Mouse (Mus musculus) liver, embryonic 11.5 days (tissue): ENCODE measurements around the gene Rnf213. TPM values are rescaled to one million over a fixed set of nuclear protein-coding genes. Genes with fewer than 3 reads are reported as not detected.

Experiments
- ATAC-seq: fragments of 200-750 bp; cut with Nextera tagmentation; replicated peaks from 2 replicates; pipeline ENCODE4 v1.8.0; 2017; ENCODE audit warnings: moderate number of reproducible peaks, mild to moderate bottlenecking, moderate TSS enrichment, moderate library complexity; ENCODE audit not compliant: low FRiP score
- DNase-seq: peaks from one replicate; pipeline ENCODE4 v3.0.0-alpha.2; 2017; ENCODE audit warnings: low spot score
- H3K27ac ChIP-seq: fragments of 300-500 bp; sonication (generic); 2 replicates; pipeline ENCODE4 v1.5.1; 2014; ENCODE audit warnings: mild to moderate bottlenecking, low read depth, low read length, control low read depth
- H3K27me3 ChIP-seq: fragments of 300-500 bp; sonication (generic); replicated peaks from 2 replicates; pipeline ENCODE4 v1.6.1; 2014; ENCODE audit warnings: low read length, mixed read lengths; ENCODE audit not compliant: control insufficient read depth, insufficient read depth
- H3K36me3 ChIP-seq: fragments of 300-500 bp; sonication (generic); 2 replicates; pipeline ENCODE4 v1.6.1; 2014; ENCODE audit warnings: mild to moderate bottlenecking, low read length, moderate library complexity, mixed read lengths; ENCODE audit not compliant: control insufficient read depth, insufficient read depth
- H3K4me1 ChIP-seq: fragments of 300-500 bp; sonication (generic); replicated peaks from 2 replicates; pipeline ENCODE4 v1.6.1; 2014; ENCODE audit warnings: low read length, mixed read lengths; ENCODE audit not compliant: control insufficient read depth, insufficient read depth
- H3K4me2 ChIP-seq: fragments of 300-500 bp; sonication (generic); 2 replicates; pipeline ENCODE4 v1.6.1; 2014; ENCODE audit warnings: mild to moderate bottlenecking, control low read depth, moderate library complexity
- H3K4me3 ChIP-seq: fragments of 300-500 bp; sonication (generic); 2 replicates; pipeline ENCODE4 v1.5.1; 2014; ENCODE audit warnings: low read depth, low read length, control low read depth
- H3K9ac ChIP-seq: fragments of 300-500 bp; sonication (generic); 2 replicates; pipeline ENCODE4 v1.6.1; 2014; ENCODE audit warnings: low read depth, low read length, control low read depth
- H3K9me3 ChIP-seq: fragments of 300-500 bp; sonication (generic); 2 replicates; pipeline ENCODE4 v1.6.1; 2016; ENCODE audit warnings: low read length, inconsistent platforms, mixed read lengths; ENCODE audit not compliant: control insufficient read depth
- WGBS: fragments of 180-500 bp; shearing (Covaris S2); extraction: QIAGEN DNeasy Blood & Tissue Kit; methylation state at CpG from one replicate; pipeline ENCODE4 v1.1.7; 2014; 5-methylcytosine and 5-hydroxymethylcytosine counted together
- polyA plus RNA-seq: library from polyadenylated mRNA; unstranded; fragments of >200 nt; fragmentation: Nextera tagmentation; extraction: Ambion mirVana; gene quantifications from 2 replicates; pipeline ENCODE4 v1.2.1, GENCODE M21; 2014

The Rnf213 gene
- 7.6 and 8.0 TPM in 2 replicates for polyA plus RNA-seq

DNA sequence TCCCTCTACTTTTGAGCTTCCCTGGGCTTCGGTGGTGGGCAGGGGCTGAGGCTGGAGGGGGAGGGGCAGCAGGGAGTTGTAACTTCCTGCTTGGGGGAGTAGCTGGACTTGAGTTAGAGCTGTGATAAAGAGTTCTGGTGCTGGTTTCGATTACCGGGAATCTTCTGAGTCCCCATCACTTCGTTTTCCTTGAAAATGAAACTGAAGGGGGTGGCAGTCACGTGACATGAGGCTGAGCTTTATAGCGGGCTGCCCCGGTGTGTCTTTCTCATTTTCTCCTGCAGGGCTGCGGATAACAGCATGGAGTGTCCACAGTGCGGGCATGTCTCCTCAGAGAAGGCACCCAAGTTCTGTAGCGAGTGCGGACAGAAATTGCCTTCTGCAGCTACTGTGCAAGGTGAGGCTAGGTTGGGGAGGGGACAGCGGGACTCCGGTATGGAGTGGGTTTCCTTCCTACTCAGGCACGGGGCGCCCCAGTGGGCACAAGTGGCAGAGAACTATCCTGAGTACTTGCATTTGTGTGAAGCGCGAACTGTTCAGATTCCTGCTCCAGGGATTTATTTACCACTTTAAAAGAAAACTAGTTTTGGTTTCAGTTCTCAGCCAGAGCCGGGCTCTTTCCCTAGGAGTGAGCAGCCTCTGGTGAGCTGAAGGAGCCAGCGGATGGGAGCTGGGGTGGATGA lies at the start of gene Rnf213:
TSS of gene Rnf213 (plus strand) at position 301 of the 683 bp plus-strand sequence.
- H3K27ac ChIP-seq = peak within 1 kb of the TSS; percentile 73
- DNase-seq (peak; percentile 75), ATAC-seq (peak; percentile 60; the same call in 1 of the 2 replicates)
- 2% methylated on average over 19 of the region's 19 CpGs for WGBS
- peak within 1 kb of the TSS; percentile 75 for H3K4me3 ChIP-seq
- no peaks in the 10 kb centered on the region for H3K9me3 ChIP-seq
- H3K36me3 ChIP-seq = no peaks in the 10 kb centered on the region; the same call in 1 of the 2 replicates
- peaks cover 29% of the 10 kb centered on the region for H3K4me1 ChIP-seq
- peak within 1 kb of the TSS; percentile 99 for H3K4me2 ChIP-seq
- H3K27me3 ChIP-seq = peaks cover 5% of the 10 kb centered on the region
- H3K9ac ChIP-seq = peak within 1 kb of the TSS; percentile 58

DNA sequence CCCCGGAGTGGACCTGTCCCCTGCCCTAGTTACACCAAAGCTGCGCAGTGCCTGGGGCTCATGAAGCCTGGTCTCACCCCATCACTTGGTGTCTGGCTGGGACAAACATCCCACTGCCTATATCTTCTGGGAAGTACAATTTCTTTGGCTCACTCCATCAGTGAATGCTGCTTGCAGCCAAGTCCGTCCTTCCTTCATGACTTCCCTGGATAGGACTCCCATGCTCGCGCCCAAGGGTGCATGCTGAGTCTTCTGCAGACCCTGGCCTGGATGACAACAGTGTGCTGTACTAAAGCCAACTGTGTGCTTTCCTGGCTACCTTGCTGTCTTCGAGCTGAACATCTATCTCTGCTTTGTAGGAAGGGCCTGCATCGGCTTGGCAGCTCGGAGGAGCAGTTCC lies 48.7 kb upstream of the Rnf213 start:
- H3K4me1 ChIP-seq = peaks cover 4% of the 10 kb centered on the region; the same call in 1 of the 2 replicates
- 0 out of 2 replicates have a peak, but pooled peaks cover 3% of the 10 kb centered on the region for H3K36me3 ChIP-seq
- H3K27me3 ChIP-seq = no peaks in the 10 kb centered on the region
- ATAC-seq (no peak), DNase-seq (no peak)
- H3K4me2 ChIP-seq = no peak overlapping the region
- no peaks in the 10 kb centered on the region for H3K9me3 ChIP-seq
- no peak overlapping the region for H3K9ac ChIP-seq
- WGBS = 84% methylated on average over 8 of the region's 8 CpGs
- H3K27ac ChIP-seq = no peak overlapping the region
- no peak overlapping the region for H3K4me3 ChIP-seq

DNA sequence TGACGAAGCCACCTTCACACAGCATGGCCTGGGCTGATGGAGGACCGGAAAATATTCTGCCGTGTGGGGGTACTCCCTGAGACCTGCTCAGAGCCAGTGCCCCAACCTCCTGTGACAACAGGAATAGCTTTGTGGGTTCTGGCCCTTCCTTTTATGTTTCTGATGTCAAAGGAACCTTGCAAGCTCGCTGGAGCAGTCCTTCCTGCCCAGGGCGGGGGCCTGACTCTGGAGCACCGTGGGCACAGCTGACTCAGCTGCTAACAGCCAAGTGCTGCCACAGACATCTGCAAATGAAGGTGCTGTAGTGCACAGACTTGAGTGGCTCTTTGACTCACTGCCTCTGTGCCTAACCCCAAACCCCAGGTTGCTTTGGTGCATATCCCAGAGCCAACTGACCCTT lies 48.0 kb upstream of the Rnf213 start:
- H3K4me3 ChIP-seq = no peak overlapping the region
- H3K9me3 ChIP-seq = no peaks in the 10 kb centered on the region

DNA sequence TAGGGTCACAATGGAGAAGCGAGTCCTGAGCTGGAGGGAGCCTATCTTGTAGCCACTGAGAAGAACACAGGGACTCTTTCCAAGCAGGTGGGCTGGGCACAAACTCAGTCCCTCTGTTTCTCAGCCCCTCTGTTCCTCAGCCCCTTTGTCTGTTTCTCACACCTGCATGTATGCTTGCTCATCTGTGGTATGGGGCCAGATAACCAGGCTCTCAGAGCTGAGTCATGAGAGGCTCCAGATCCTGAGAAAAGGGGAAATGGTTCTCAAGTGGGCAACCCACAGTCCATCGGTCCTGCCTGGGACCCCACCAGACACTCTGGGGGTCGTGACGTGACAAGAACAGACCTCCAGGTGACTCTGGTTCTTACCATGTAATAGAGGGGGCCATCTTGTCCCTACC lies 45.8 kb upstream of the Rnf213 start:
- Histone ChIP-seq H3K9me3 (no peaks in the 10 kb centered on the region), H3K36me3 (0 out of 2 replicates have a peak, but pooled peaks cover 3% of the 10 kb centered on the region), H3K4me1 (peaks cover 4% of the 10 kb centered on the region; the same call in 1 of the 2 replicates), H3K9ac (no peak overlapping the region), H3K4me3 (no peak overlapping the region), H3K27ac (no peak overlapping the region), H3K4me2 (no peak overlapping the region), H3K27me3 (no peaks in the 10 kb centered on the region)
- 58% methylated on average over 4 of the region's 4 CpGs for WGBS
- ATAC-seq (no peak), DNase-seq (no peak)

More for the DNA sequence above, 48.0 kb upstream of the Rnf213 start:
- WGBS = 59% methylated on average over 6 of the region's 6 CpGs
- Histone ChIP-seq H3K27ac (no peak overlapping the region), H3K36me3 (0 out of 2 replicates have a peak, but pooled peaks cover 3% of the 10 kb centered on the region), H3K9ac (no peak overlapping the region), H3K4me2 (no peak overlapping the region), H3K4me1 (peaks cover 4% of the 10 kb centered on the region; the same call in 1 of the 2 replicates), H3K27me3 (no peaks in the 10 kb centered on the region)
- no peak for DNase-seq
- no peak for ATAC-seq

DNA sequence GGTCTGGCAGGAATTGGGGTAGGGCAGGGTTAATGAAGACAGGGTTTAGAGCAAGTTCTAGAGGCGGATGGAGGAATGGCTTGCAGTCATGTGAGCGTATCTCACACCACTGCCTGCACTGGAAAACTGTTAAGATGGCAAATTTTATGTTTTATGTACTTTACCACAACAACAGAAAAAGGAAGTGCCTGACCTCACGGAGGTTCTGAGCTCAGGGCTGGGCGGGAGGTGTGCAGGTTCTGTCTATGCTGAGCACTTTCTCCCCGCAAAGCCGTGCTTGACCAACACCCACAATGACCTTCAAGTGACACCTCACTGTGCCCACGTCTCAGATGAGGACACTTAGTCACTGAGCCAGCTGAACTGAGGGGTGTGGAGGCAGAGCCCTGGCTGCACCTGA lies 40.8 kb upstream of the Rnf213 start:
- H3K36me3 ChIP-seq = no peaks in the 10 kb centered on the region
- H3K4me1 ChIP-seq = peaks cover 17% of the 10 kb centered on the region
- ATAC-seq (no peak), DNase-seq (no peak)
- H3K27ac ChIP-seq = no peak overlapping the region
- H3K27me3 ChIP-seq = 0 out of 2 replicates have a peak, but pooled peaks cover 3% of the 10 kb centered on the region
- H3K4me2 ChIP-seq = no peak overlapping the region
- H3K4me3 ChIP-seq = no peak overlapping the region
- WGBS = 60% methylated on average over 7 of the region's 7 CpGs
- H3K9ac ChIP-seq = no peak overlapping the region
- H3K9me3 ChIP-seq = no peaks in the 10 kb centered on the region

DNA sequence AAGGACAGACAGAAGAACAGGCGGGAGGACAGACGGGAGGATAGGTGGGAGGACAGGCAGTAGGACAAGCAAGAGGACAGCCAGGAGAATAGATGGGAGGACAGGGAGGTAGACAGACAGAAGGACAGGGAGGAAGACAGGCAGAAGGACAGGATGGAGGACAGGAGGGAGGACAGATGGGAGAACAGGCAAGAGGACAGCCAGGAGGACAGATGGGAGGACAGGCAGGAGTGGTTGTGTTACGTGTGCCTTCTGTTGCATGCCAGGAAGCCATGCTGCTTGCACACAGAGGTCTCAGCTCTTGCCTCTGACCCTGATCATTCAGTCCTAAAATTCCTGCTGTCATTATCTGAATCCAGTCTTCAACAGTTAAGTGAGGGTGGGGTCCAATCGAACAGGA lies 39.0 kb upstream of the Rnf213 start:
- Histone ChIP-seq H3K4me1 (peaks cover 17% of the 10 kb centered on the region), H3K9ac (no peak overlapping the region), H3K27me3 (0 out of 2 replicates have a peak, but pooled peaks cover 3% of the 10 kb centered on the region), H3K9me3 (no peaks in the 10 kb centered on the region), H3K4me3 (no peak overlapping the region), H3K27ac (no peak overlapping the region), H3K36me3 (no peaks in the 10 kb centered on the region), H3K4me2 (peak overlapping the region; percentile 98)
- no peak for DNase-seq
- WGBS = 74% methylated on average over 4 of the region's 4 CpGs
- ATAC-seq = no peak

DNA sequence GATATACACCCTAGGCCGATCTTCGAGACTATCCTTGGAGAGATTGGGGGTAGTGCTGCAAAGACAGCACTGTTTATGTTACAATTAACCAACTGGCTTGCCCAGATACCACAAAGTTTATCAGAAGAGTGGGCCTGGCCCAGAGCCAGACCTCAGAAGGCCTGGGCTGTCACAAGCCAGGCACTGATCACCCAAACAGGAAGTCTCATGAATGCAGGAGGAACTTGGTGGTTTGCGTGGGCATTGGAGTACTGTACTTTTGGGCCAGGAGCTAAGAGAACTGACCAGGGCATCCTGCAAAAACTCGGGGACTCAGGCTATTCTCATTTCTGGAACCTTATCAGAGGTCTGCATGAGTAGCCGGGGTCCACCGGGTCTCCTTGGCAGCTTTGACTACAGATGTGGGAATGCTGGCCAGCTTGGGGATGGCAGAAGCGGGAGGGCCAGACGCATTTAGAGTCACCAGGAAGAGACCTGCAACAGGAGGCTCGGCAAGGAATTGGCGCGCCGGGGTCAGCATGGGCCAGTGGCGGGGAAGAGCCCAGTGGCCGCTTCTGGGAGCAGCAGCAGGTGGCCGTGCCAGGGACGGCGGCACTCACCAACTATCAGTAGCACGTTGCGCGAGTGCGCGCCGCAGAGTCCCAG lies 38.0 kb upstream of the Rnf213 start:
- Histone ChIP-seq H3K4me2 (peak overlapping the region; percentile 98), H3K27me3 (0 out of 2 replicates have a peak, but pooled peaks cover 3% of the 10 kb centered on the region), H3K9ac (peak overlapping the region; percentile 84), H3K4me1 (peaks cover 17% of the 10 kb centered on the region), H3K27ac (peak overlapping the region; percentile 83), H3K36me3 (no peaks in the 10 kb centered on the region), H3K4me3 (peak overlapping the region; percentile 82), H3K9me3 (no peaks in the 10 kb centered on the region)
- ATAC-seq (peak; percentile 79), DNase-seq (peak; percentile 69)
- 2% methylated on average over 23 of the region's 23 CpGs for WGBS

DNA sequence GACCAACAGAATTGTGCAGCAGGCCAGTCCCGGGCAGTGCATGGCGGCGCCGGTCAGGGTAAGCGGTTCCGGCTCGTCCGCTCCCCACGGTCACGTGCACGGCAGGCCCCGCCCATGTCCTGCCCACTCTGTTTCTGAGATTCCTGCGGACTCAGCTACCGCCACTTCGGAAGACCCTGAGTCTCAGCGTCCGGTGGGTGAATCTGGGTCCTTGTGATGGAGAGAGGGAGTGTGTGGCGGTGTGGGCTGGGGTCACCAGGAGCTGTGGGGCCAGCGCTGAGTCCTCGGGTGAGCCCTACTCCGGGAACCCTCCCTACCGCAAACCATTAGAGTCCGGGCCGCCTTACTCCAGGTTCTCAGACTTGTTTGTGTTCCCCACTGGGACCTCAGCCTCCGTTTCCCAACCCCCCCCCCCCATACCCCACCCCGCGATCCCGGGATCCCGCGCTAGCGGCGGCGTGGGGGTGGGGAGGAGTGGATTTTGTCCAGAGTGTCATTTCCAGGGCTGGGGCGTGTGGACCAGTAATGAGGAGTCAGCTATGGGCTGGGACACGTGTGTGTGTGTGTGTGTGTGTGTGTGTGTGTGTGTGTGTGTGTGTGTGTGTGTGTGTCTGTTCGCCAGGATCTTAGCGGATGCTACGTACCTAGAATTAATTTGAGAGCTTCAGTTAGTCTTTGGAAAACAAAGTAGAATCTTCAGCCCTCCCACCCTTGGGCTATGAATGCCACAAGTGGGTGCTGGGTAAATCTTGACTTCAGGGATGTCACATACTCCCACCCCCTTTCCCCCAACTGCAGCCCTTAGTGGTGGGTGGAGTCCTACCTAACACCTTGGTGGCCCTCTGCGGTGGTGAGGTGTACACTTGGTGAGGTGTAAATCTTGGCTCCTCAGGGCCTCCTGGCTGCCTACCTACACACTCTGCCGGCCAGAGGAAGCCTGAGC lies 37.2 kb upstream of the Rnf213 start, which contains the start of the genes Sgsh and Slc26a11:
TSS of gene Sgsh (minus strand) at position 94 of the 943 bp plus-strand sequence.
TSS of gene Slc26a11 (plus strand) at position 115 of the 943 bp plus-strand sequence.
- Histone ChIP-seq H3K27ac (peak within 1 kb of the TSS; percentile 83), H3K36me3 (no peaks in the 10 kb centered on the region), H3K27me3 (0 out of 2 replicates have a peak, but pooled peaks cover 3% of the 10 kb centered on the region), H3K4me3 (peak within 1 kb of the TSS; percentile 82), H3K9me3 (no peaks in the 10 kb centered on the region), H3K4me1 (peaks cover 17% of the 10 kb centered on the region), H3K4me2 (peak within 1 kb of the TSS; percentile 98), H3K9ac (peak within 1 kb of the TSS; percentile 84)
- peak; percentile 86 for DNase-seq
- peak; percentile 87 for ATAC-seq
- 5% methylated on average over 40 of the region's 40 CpGs for WGBS
